Mouse (Mus musculus) brain, adult 10 weeks (tissue): ENCODE data around the gene Sycn. TPM values are rescaled to one million over a fixed set of nuclear protein-coding genes. Genes with fewer than 3 reads are reported as not detected.

Experiments used
- polyA plus RNA-seq: library from polyadenylated mRNA; stranded (reverse); fragments of 350-450 nt; fragmentation: Illumina TruSeq; extraction: RNeasy Lipid Tissue Mini Kit (QIAGEN cat#74804); gene quantifications from one replicate; pipeline ENCODE4 v1.2.3, GENCODE M21; 2015; ENCODE audit warnings: low read depth, low replicate concordance

Sycn gene
- not detected for polyA plus RNA-seq

GRCm38 (mm10) chr7:28540526-28540925, at the start of gene Sycn:
Gene Sycn, plus strand, starts transcription at chr7:28540885.

GRCm38 (mm10) chr7:28510405-28510974, 30.2 kb upstream of the Sycn start, which contains the start of gene Ifnl2:
Gene Ifnl2, minus strand, starts transcription at chr7:28510455.

GRCm38 (mm10) chr7:28522536-28522935, 18.1 kb upstream of the Sycn start, which contains the start of gene Ifnl3:
Gene Ifnl3, plus strand, starts transcription at chr7:28522836.

GRCm38 (mm10) chr7:28547154-28547553, 6.5 kb downstream of the Sycn start, which contains the start of gene Nccrp1:
Gene Nccrp1, minus strand, starts transcription at chr7:28547254.

Other genes starting within 250 kb of the Sycn start
- 0.74 TPM for gene Selenov, start 249.7 kb upstream of the Sycn start, polyA plus RNA-seq
- 1.0 TPM for gene Dll3, start 238.6 kb upstream of the Sycn start, polyA plus RNA-seq
- 48.9 TPM for gene Timm50, start 228.8 kb upstream of the Sycn start, polyA plus RNA-seq
- gene Supt5, start 202.1 kb upstream of the Sycn start, polyA plus RNA-seq: 94.6 TPM
- gene Rps16, start 190.2 kb upstream of the Sycn start, polyA plus RNA-seq: 704 TPM
- 4.3 TPM for gene Plekhg2, start 168.3 kb upstream of the Sycn start, polyA plus RNA-seq
- 2.7 TPM for gene Zfp36, start 160.6 kb upstream of the Sycn start, polyA plus RNA-seq
- 31.3 TPM for gene Med29, start 148.2 kb upstream of the Sycn start, polyA plus RNA-seq
- gene Paf1, start 147.9 kb upstream of the Sycn start, polyA plus RNA-seq: 102 TPM
- gene Gmfg, start 103.4 kb upstream of the Sycn start, polyA plus RNA-seq: 4.6 TPM
- gene Lrfn1, start 88.9 kb upstream of the Sycn start, polyA plus RNA-seq: 38.2 TPM
- not detected for gene Ifnl2, start 30.4 kb upstream of the Sycn start, polyA plus RNA-seq
- gene Ifnl3, start 18.0 kb upstream of the Sycn start, polyA plus RNA-seq: not detected
- gene Nccrp1, start 6.4 kb downstream of the Sycn start, polyA plus RNA-seq: not detected
- 37.9 TPM for gene Samd4b, start 57.3 kb downstream of the Sycn start, polyA plus RNA-seq
- 6.6 TPM for gene Pak4, start 57.3 kb downstream of the Sycn start, polyA plus RNA-seq
- 1.3 TPM for gene Acp7, start 90.4 kb downstream of the Sycn start, polyA plus RNA-seq
- 15.8 TPM for gene Fbxo27, start 152.0 kb downstream of the Sycn start, polyA plus RNA-seq
- 3.3 TPM for gene Fbxo17, start 175.9 kb downstream of the Sycn start, polyA plus RNA-seq
- gene Mrps12, start 200.9 kb downstream of the Sycn start, polyA plus RNA-seq: 126 TPM
- 12.4 TPM for gene Sars2, start 201.1 kb downstream of the Sycn start, polyA plus RNA-seq
- gene Ccer2, start 215.3 kb downstream of the Sycn start, polyA plus RNA-seq: 3.2 TPM
- gene Sirt2, start 225.8 kb downstream of the Sycn start, polyA plus RNA-seq: 181 TPM
- 41.0 TPM for gene Nfkbib, start 226.6 kb downstream of the Sycn start, polyA plus RNA-seq
- gene Rinl, start 248.1 kb downstream of the Sycn start, polyA plus RNA-seq: 2.9 TPM